Mouse (Mus musculus) kidney, embryonic 16.5 days (tissue): ENCODE data around the gene Spock1. TPM values are rescaled to one million over a fixed set of nuclear protein-coding genes. Genes with fewer than 3 reads are reported as not detected.

Experiments
- ATAC-seq: fragments of 200-750 bp; cut with Nextera tagmentation; 2 replicates; pipeline ENCODE4 v1.8.0; 2017; ENCODE audit warnings: moderate TSS enrichment; ENCODE audit not compliant: low FRiP score, low TSS enrichment
- H3K27ac ChIP-seq: fragments of 300-500 bp; sonication (generic); 2 replicates; pipeline ENCODE4 v1.5.1; 2014; ENCODE audit warnings: low read length
- H3K27me3 ChIP-seq: fragments of 300-500 bp; sonication (generic); 2 replicates; pipeline ENCODE4 v1.6.1; 2014; ENCODE audit warnings: low read length, control low read depth, mixed read lengths; ENCODE audit not compliant: insufficient read depth
- H3K36me3 ChIP-seq: fragments of 300-500 bp; sonication (generic); 2 replicates; pipeline ENCODE4 v1.6.1; 2014; ENCODE audit warnings: low read length, control low read depth, mixed read lengths; ENCODE audit not compliant: insufficient read depth
- H3K4me1 ChIP-seq: fragments of 300-500 bp; sonication (generic); 2 replicates; pipeline ENCODE4 v1.6.1; 2014; ENCODE audit warnings: low read length, control low read depth, mixed read lengths; ENCODE audit not compliant: insufficient read depth
- H3K4me2 ChIP-seq: fragments of 300-500 bp; sonication (generic); replicated peaks from 2 replicates; pipeline ENCODE4 v1.6.1; 2014; ENCODE audit warnings: low read depth, low read length
- H3K4me3 ChIP-seq: fragments of 300-500 bp; sonication (generic); 2 replicates; pipeline ENCODE4 v1.5.1; 2014; ENCODE audit warnings: mild to moderate bottlenecking, low read length
- H3K9ac ChIP-seq: fragments of 300-500 bp; sonication (generic); replicated peaks from 2 replicates; pipeline ENCODE4 v1.6.1; 2014; ENCODE audit warnings: low read length
- H3K9me3 ChIP-seq: fragments of 300-500 bp; sonication (generic); 2 replicates; pipeline ENCODE4 v1.6.1; 2016; ENCODE audit warnings: low read length, control low read depth
- WGBS: fragments of 180-500 bp; shearing (Covaris S2); extraction: QIAGEN DNeasy Blood & Tissue Kit; methylation state at CpG from one replicate; pipeline ENCODE4 v1.1.7; 2014; 5-methylcytosine and 5-hydroxymethylcytosine counted together
- polyA plus RNA-seq: library from polyadenylated mRNA; unstranded; fragments of >200 nt; fragmentation: Nextera tagmentation; extraction: Ambion mirVana; gene quantifications from 2 replicates; pipeline ENCODE4 v1.2.1, GENCODE M21; 2015

The Spock1 gene
- polyA plus RNA-seq, 1 experiment from 2014 or later = 0.59 TPM

GRCm38 (mm10) chr13:57876966-57877365 is 31.2 kb downstream of the Spock1 start:
- no peaks in the 10 kb centered on the region for H3K36me3 ChIP-seq
- WGBS = 75% methylated on average over 5 of the region's 5 CpGs

DNA sequence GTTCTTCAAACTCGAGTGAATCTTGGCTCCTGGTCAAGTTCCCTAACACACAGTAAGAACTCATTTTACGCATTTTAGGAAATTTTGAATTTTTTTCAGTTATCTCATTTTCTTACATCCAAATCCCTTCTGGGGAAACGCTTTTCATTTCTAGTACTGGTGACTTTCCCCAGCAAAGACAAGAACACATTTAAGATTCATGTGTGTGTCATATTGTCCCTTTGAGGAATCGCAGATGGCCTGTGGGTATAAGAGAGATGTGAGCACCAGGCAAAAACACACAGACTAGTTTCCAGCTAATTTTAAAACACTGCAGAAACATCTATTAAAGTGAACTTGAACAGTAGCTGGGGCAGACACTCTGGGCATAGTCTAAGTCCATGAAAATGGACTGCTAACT is 38.1 kb downstream of the Spock1 start:
- H3K4me1 ChIP-seq = no peaks in the 10 kb centered on the region
- WGBS = 86% methylated on average over 4 of the region's 4 CpGs
- no peak overlapping the region for H3K27ac ChIP-seq
- no peaks in the 10 kb centered on the region for H3K36me3 ChIP-seq
- H3K4me3 ChIP-seq = no peak overlapping the region
- ATAC-seq = no peak
- H3K27me3 ChIP-seq = no peaks in the 10 kb centered on the region
- H3K9me3 ChIP-seq = no peaks in the 10 kb centered on the region
- H3K9ac ChIP-seq = no peak overlapping the region
- H3K4me2 ChIP-seq = no peak overlapping the region

More at GRCm38 (mm10) chr13:57876966-57877365, 31.2 kb downstream of the Spock1 start:
- Histone ChIP-seq H3K27me3 (no peaks in the 10 kb centered on the region), H3K4me2 (no peak overlapping the region), H3K4me1 (no peaks in the 10 kb centered on the region), H3K27ac (no peak overlapping the region), H3K9me3 (no peaks in the 10 kb centered on the region), H3K9ac (no peak overlapping the region), H3K4me3 (no peak overlapping the region)
- ATAC-seq = no peak

DNA sequence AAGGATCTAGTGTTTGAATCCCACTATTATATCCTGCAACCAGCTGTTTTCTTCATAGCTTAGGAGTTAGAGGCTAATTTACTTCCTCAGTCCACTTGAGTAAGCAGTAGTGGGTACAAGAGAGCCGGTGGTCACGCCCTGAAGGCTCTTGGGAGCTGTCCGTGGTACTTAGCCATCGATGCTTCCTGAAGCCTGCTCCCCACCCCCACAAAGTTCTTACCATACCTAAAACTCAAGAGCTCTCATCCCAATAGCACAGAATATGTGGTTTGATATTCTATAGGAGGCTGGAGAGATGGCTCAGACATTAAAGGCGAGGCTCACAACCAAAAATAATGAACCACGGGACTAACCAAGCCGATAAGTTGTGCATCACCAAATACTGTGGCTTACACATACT is 40.5 kb downstream of the Spock1 start:
- 45% methylated on average over 7 of the region's 7 CpGs for WGBS
- Histone ChIP-seq H3K27me3 (no peaks in the 10 kb centered on the region), H3K4me2 (no peak overlapping the region), H3K36me3 (no peaks in the 10 kb centered on the region), H3K4me3 (no peak overlapping the region), H3K27ac (no peak overlapping the region), H3K4me1 (no peaks in the 10 kb centered on the region), H3K9ac (no peak overlapping the region), H3K9me3 (no peaks in the 10 kb centered on the region)
- ATAC-seq = no peak

GRCm38 (mm10) chr13:57865029-57865428 is 43.1 kb downstream of the Spock1 start:
- no peaks in the 10 kb centered on the region for H3K36me3 ChIP-seq
- no peaks in the 10 kb centered on the region for H3K4me1 ChIP-seq
- WGBS = 78% methylated on average over 4 of the region's 4 CpGs
- no peak overlapping the region for H3K4me2 ChIP-seq
- H3K9ac ChIP-seq = no peak overlapping the region
- no peak for ATAC-seq
- H3K9me3 ChIP-seq = no peaks in the 10 kb centered on the region
- no peak overlapping the region for H3K27ac ChIP-seq
- no peaks in the 10 kb centered on the region for H3K27me3 ChIP-seq
- no peak overlapping the region for H3K4me3 ChIP-seq

DNA sequence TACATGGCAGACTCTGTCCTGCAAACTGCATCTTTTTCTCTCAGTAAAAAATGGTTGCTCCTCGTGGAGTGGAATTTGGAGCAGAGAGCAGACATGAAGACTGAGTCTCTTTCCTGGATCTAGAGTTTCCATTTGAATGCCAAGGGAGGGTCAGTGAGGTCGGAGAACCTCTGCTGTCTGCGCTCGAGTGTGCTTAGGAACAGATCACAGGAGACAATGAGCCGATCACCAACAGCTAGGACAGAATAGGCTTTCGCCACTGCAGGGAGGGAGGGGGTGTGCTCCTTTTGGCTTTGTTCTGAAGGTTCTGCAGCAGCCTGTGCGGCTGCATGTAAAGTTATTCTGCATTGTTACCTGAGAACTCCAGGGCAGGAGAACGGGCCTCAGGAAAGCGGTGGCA is 49.6 kb downstream of the Spock1 start:
- H3K4me3 ChIP-seq = no peak overlapping the region
- no peak for ATAC-seq
- no peak overlapping the region for H3K9ac ChIP-seq
- no peaks in the 10 kb centered on the region for H3K27me3 ChIP-seq
- no peaks in the 10 kb centered on the region for H3K4me1 ChIP-seq
- no peak overlapping the region for H3K4me2 ChIP-seq
- no peak overlapping the region for H3K27ac ChIP-seq
- H3K36me3 ChIP-seq = no peaks in the 10 kb centered on the region
- no peaks in the 10 kb centered on the region for H3K9me3 ChIP-seq
- 45% methylated on average over 9 of the region's 9 CpGs for WGBS

DNA sequence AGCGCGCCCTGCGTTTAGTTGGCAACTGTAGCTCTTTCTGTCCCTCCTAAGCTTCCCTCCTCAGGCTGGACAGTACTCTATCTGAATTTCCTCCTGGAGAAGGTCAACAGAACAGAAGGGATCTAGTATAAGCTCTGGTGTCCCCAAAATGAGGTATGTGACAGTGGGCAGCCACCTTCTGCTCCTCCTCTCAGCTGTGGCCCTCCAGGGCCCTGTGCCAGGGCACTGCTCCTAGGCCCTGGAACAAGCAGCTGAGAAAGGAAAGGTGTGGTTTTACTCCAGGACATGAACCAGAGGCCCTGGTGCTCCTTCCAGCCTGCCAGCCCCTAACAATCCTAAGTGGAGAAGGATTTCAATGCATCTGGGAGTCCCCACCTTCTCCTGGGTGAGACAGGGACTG is 51.1 kb downstream of the Spock1 start:
- 91% methylated on average over 3 of the region's 3 CpGs for WGBS
- H3K9me3 ChIP-seq = no peaks in the 10 kb centered on the region
- H3K9ac ChIP-seq = no peak overlapping the region
- no peaks in the 10 kb centered on the region for H3K27me3 ChIP-seq
- H3K4me1 ChIP-seq = no peaks in the 10 kb centered on the region
- no peak for ATAC-seq
- H3K27ac ChIP-seq = no peak overlapping the region
- H3K4me2 ChIP-seq = no peak overlapping the region
- H3K36me3 ChIP-seq = no peaks in the 10 kb centered on the region
- H3K4me3 ChIP-seq = no peak overlapping the region

- H3K4me2 ChIP-seq = no peak overlapping the region
- no peak overlapping the region for H3K9ac ChIP-seq
- ATAC-seq = no peak
- H3K27ac ChIP-seq = no peak overlapping the region
- H3K4me3 ChIP-seq = no peak overlapping the region
- H3K36me3 ChIP-seq = no peaks in the 10 kb centered on the region
- no peaks in the 10 kb centered on the region for H3K27me3 ChIP-seq
- H3K4me1 ChIP-seq = no peaks in the 10 kb centered on the region
- H3K9me3 ChIP-seq = no peaks in the 10 kb centered on the region
- WGBS = 76% methylated on average over 10 of the region's 10 CpGs
Observed at GRCm38 (mm10) chr13:57856311-57856853, 51.8 kb downstream of the Spock1 start.

DNA sequence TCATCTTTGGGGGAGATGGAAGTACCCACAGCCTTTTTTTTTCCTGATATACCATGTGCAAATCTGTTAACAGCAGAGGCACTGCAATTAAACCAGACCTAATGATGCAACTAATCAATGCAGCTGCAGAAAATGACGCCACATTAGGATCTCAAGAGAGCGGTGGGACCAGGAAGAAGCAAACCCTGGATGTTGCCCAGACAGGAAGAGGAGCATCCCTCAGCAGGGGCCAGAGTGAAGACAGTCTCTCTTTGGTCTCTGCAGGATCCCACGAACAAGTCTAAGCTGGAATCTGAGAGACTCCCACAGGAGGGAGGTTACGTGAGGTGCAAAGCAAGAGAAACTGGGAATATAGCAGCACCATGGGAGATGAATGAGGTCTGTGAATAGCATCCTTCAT is 52.4 kb downstream of the Spock1 start:
- ATAC-seq = no peak
- Histone ChIP-seq H3K27ac (no peak overlapping the region), H3K27me3 (no peaks in the 10 kb centered on the region), H3K36me3 (no peaks in the 10 kb centered on the region), H3K4me1 (no peaks in the 10 kb centered on the region), H3K9ac (no peak overlapping the region), H3K9me3 (no peaks in the 10 kb centered on the region), H3K4me2 (no peak overlapping the region), H3K4me3 (no peak overlapping the region)
- 59% methylated on average over 4 of the region's 4 CpGs for WGBS

DNA sequence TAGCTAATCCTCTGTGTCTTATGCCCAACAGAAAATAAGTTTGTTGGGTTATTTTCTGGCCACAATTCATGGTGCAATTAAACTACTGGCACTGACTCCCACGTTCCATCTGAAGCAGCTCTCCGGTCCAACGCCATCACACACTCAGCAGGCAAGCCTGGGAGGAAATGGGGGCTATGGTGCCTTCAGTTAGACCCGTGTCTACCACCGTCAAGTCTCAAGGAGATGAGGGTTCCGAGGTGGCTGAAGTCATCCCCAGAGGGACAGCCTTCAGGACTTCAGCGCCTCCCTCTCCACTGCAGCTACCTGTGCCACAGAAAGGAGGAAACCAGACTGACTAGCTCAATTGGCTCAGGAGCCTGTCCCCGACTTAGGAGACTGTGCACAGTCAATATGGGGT is 53.7 kb downstream of the Spock1 start:
- Histone ChIP-seq H3K27ac (no peak overlapping the region), H3K4me3 (no peak overlapping the region), H3K36me3 (no peaks in the 10 kb centered on the region), H3K9me3 (no peaks in the 10 kb centered on the region), H3K27me3 (no peaks in the 10 kb centered on the region), H3K4me2 (no peak overlapping the region), H3K9ac (no peak overlapping the region), H3K4me1 (no peaks in the 10 kb centered on the region)
- WGBS = 64% methylated on average over 8 of the region's 8 CpGs
- ATAC-seq = no peak

GRCm38 (mm10) chr13:57853621-57854020 is 54.5 kb downstream of the Spock1 start:
- no peaks in the 10 kb centered on the region for H3K4me1 ChIP-seq
- no peak overlapping the region for H3K27ac ChIP-seq
- H3K27me3 ChIP-seq = no peaks in the 10 kb centered on the region
- H3K9me3 ChIP-seq = no peaks in the 10 kb centered on the region
- WGBS = 59% methylated on average over 1 of the region's 1 CpGs
- no peak; the same call in 1 of the 2 replicates for ATAC-seq
- H3K36me3 ChIP-seq = no peaks in the 10 kb centered on the region
- no peak overlapping the region for H3K9ac ChIP-seq
- no peak overlapping the region for H3K4me2 ChIP-seq
- H3K4me3 ChIP-seq = no peak overlapping the region
